Mouse (Mus musculus) fibroblast of lung, adult 2 months (primary cell): ENCODE data around the gene Nfasc.

Source experiments
- DNase-seq: peaks from one replicate; pipeline ENCODE4 v3.0.0-alpha.2; 2011; ENCODE audit warnings: low read depth

Gene Nfasc

DNA sequence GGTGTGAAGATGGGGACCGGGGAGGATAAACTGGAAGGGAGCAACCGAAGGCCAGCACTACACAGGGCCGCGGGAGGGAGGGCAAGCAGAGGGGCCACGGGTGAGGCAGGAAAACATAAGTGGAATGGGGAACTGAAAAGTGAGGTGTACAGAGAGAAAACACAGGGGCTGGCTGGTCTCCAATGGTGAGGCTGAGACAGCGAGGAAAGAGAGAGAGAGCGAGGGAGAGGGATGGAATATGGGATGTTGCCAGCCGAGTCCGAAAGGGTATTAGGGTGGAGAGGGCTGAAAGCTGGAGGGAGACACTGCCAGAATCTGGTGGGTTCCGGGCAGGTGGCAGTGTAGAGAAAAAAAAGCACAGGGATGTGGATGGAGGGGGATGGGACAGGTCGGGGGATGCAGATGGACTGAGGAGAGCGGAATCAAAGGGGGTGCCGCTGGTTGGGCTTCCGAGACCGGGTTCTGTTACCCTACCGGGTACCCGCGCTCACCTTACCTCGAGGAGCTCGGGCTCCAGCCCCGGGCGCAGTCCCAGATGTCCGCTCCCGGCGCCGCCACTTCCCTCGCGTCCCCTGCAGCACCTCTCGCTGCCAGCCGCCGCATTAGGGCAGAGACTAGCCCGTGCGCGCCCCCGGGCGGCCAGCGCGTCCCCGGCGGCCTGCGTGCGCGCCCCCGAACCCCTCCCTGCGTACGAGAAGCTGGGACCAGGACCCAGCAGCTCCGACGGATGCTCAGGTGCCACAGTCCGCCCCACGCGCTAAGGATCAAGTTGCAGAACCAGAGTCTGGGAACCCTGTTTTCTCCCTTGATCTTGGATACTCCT is at the start of gene Nfasc:
Gene Nfasc (minus strand): TSS at position 623 of the 823 bp plus-strand sequence.
- no peak for DNase-seq

- DNase-seq, result peak; percentile 16
Measured at GRCm38 (mm10) chr1:132791049-132791448, 49.5 kb upstream of the Nfasc start.

DNA sequence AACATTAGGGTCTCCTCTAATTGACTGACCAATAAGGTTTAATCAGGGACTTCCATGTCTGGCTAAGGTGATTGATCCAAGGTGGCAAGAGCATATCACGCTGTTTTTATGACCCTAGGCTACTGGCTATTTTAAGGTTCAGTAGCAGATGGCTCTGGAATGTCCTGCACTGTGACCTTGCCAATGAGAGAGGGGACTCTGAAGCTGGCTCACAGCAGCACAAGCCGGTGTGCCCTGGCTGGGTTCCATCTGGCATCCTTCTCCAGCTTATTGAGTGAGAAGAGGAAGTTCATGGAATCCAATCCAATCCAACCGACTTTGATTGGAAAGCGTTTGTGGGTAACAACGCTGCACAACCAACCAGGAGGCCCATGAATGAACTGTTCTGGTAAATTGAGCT is 45.3 kb upstream of the Nfasc start:
- DNase-seq, result no peak

- DNase-seq, result no peak
Measured at GRCm38 (mm10) chr1:132781607-132782445, 40.2 kb upstream of the Nfasc start.

DNA sequence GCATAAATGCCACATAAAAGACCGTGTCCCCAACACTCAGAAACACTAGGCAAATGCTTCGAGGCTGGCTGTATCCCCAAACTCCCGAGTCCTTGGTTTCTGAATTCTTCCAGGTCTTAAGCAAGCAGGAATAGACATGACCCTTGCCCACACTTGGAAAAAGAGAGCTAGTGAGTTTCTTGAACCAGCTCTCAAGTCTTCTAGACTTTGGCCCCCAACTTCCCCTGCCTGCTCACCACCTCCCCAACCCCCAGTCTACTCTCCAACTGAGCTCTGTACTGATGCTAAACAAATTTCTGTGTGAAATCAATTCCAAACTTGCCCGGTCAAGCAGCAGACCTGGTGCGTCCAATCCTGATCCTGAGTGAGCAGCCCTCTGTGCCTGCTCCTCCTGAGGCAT is 39.4 kb upstream of the Nfasc start:
- DNase-seq, result no peak

- DNase-seq, result no peak
Measured at GRCm38 (mm10) chr1:132780254-132780653, 38.7 kb upstream of the Nfasc start.

- no peak for DNase-seq
Measured at GRCm38 (mm10) chr1:132774959-132775358, 33.4 kb upstream of the Nfasc start.

DNA sequence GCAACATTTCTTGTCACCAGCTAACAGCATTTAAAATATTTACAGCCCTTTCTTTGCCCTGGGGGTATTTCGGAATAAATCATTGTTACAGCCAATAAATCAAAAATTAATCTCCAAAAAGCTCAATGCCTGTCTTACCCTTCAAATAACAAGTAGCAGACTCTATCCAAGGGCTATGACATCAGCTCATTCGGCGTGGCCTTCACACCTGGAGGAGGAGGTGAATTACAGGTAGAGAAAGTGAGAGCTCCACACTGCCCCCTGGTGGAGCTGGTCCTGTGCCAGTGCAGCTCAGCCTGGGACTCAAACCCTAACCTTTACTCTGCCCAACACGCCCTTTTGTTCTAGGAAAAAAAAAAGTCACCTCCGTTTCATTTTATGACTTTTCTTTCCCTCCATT is 29.8 kb upstream of the Nfasc start:
- DNase-seq, result no peak

- DNase-seq, result no peak
Measured at GRCm38 (mm10) chr1:132769559-132769958, 28.0 kb upstream of the Nfasc start.

DNA sequence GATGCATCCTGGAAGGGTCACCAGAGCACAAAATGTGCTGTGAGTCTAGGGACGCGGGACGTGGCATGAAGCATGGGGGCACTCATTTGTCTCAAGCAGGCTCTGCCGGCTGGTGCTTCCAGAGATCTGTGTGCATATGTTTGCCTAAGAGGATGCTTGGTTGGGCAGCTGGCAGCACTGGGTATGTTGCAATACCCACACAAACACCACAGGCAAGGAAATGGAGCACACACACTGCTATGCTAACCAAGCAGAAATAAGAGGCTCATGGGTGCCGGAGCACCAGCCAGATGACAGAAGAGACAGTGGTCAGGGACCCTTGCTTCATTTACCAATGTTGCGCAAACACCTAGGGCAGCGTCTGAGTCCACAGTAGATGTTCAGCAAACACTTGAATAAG is 25.8 kb upstream of the Nfasc start:
- DNase-seq, result no peak

GRCm38 (mm10) chr1:132765887-132766651 is 24.5 kb upstream of the Nfasc start:
- DNase-seq, result no peak

DNA sequence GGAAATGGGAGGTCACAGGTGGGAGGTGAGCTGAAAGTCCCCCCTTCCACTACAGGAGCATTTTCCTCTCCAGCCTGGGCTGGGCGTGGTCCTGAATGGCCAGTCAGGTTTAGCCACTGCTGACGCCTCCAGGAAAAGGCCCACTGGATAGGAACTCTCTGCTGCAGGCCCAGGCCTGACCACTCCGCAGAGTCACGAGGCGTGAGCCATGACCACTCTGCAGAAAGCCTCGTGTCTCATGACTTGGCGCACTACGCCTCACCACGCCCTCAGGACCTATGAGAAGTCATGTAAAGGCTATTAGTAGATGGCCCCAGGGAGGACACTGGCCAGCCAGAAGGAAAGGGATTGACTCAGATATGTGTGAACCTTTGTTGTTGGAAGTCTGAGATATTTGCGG is 23.6 kb upstream of the Nfasc start:
- DNase-seq, result no peak

- DNase-seq, result no peak
Measured at GRCm38 (mm10) chr1:132759390-132759789, 17.8 kb upstream of the Nfasc start.

- DNase-seq, result no peak
Measured at GRCm38 (mm10) chr1:132758656-132759370, 17.2 kb upstream of the Nfasc start.

- DNase-seq, result no peak
Measured at GRCm38 (mm10) chr1:132755211-132755610, 13.6 kb upstream of the Nfasc start.

DNA sequence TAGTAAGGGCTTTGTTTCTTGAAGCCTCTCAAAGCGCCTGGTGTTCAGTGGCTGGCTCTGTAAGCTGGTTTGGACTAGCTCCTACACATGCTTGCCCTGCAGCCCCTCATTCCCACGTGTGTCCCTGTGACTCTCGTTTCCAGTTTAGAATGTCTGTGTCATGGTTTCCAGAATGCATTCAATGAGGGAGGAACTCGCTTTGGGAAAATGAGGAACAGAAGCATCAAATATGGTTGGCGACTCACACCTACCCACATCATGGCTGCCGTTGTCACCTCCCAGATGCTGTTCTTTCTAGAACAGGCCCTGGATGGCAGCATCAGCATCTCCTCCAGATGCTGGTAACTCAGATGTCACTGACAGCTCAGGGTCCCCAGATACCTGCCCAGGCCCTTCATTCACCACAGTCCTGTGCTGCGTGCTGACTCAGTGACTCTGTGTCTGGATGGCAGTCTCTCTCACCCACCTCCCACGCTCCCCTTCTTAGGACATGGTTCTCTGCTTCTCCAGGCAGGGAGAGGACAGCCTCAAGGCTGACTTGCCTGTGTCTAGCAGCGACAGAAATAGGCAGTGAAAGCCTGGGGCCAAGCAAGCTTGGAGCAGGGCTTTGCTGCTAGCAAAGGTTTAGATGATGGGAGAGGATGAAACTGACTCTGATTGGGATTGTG is 7.8 kb upstream of the Nfasc start:
- DNase-seq, result no peak

- DNase-seq, result no peak
Measured at GRCm38 (mm10) chr1:132746302-132746701, 4.7 kb upstream of the Nfasc start.

DNA sequence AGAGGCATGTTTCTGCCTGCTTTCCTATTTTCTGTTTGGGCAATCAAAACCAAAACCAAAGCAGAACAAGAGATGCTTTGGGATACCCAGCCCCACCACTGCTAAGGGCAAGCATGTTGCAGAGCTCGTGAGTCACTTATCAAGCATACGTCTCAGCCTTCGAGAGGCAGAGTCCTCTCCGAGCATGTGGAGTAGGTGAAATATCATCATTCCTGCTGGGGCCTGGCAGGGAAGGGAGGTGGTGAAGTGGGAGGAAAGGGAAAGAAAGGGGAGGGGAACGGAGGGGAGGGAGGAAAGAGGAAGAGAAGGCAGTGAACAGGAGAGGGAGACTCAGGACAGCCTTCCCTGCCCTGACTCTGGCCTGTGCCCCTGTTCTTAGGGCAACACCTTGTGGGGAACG is 4.0 kb upstream of the Nfasc start:
- DNase-seq, result no peak

DNA sequence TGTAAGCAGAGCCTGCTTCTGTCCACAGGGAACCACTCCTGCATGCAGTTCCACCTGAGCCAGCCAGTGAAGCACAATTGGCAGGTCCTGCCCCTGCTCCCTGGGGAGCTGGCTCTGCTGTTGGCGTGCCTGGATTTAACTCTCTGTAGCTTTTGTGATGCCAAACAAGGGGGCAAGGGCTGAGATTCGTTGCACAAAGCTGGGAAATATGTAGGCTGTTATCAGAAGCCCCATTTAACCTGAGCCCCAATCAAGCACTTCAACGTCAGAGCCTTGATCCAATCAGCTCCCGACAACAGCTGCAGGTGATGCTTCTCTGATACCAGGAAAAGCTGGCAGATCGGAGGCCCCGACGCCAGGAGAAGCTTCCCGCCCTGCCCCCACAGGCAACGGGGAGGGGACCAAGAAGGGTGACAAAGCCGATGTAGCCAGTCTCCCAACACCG is 2.5 kb downstream of the Nfasc start:
- DNase-seq, result no peak

DNA sequence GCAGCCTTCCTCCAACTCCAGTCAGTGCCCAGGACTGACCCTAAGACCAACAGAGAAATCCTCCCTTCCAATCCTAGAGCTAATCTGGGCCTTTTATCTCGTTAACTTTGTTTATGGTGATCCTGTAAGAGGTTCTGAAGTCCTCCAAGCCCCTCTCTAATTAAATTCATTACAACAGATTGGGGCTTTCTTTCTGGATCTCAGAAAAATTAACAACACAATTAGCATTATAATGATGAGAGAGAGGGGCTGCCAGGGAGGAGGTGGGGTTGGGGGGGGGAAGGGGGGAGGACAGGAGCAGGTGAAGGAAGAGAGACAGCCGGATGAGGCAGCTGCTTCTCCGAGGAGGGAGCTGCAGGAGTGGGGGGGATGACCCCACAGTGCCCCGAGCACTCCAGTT is 5.4 kb downstream of the Nfasc start:
- DNase-seq, result no peak

GRCm38 (mm10) chr1:132733873-132734447 is 7.6 kb downstream of the Nfasc start:
- no peak for DNase-seq
